Comparison of ENCODE assay signal across 8 mouse cellular contexts in genomic region chr19:6933436-6934194, GRCm38 (mm10). TPM values are rescaled to one million over a fixed set of nuclear protein-coding genes. Genes with fewer than 3 reads are reported as not detected.
DNase-seq lines count a peak whose midpoint lies in the region; ATAC-seq and TF ChIP-seq lines count a peak whose summit lies in the region.

No protein-coding gene starts in this region.

- peak overlapping the region; percentile 43 for H3K4me3 ChIP-seq in heart, embryonic 11.5 days (ENCODE audit: low read depth, low read length)
- peak overlapping the region; percentile 45 for H3K4me3 ChIP-seq in bone marrow macrophage, adult 2 months (ENCODE audit: insufficient read depth, low read length)
- H3K4me3 ChIP-seq in forebrain, embryonic 15.5 days, result peak overlapping the region; percentile 45
- peak overlapping the region; percentile 42 for H3K4me3 ChIP-seq in midbrain, embryonic 15.5 days

- no peak for DNase-seq in heart, adult 9 months (ENCODE audit: low spot score in 2 of 2)
- DNase-seq in kidney, postnatal 4 days, result peak; percentile 57 to 73
- no peak for DNase-seq in Muller cell, postnatal 12 days (ENCODE audit: inconsistent ontology term)

- peak overlapping the region; percentile 52 for H3K9ac ChIP-seq in heart, embryonic 11.5 days (ENCODE audit: low read depth, low read length)
- H3K9ac ChIP-seq in forebrain, embryonic 15.5 days (replicated peaks), result peak overlapping the region; percentile 52
- peak overlapping the region; percentile 41 for H3K9ac ChIP-seq in midbrain, embryonic 15.5 days

- H3K9me3 ChIP-seq in heart, embryonic 11.5 days (replicated peaks; ENCODE audit: control insufficient read depth, low read length), result no peaks in the 10 kb centered on the region
- no peaks in the 10 kb centered on the region for H3K9me3 ChIP-seq in forebrain, embryonic 15.5 days
- no peaks in the 10 kb centered on the region for H3K9me3 ChIP-seq in midbrain, embryonic 15.5 days

- peak overlapping the region; percentile 69 for H3K4me2 ChIP-seq in heart, embryonic 11.5 days
- peak overlapping the region; percentile 68 for H3K4me2 ChIP-seq in forebrain, embryonic 15.5 days (replicated peaks)
- H3K4me2 ChIP-seq in midbrain, embryonic 15.5 days, result peak overlapping the region; percentile 77

- no peak for ATAC-seq in heart, embryonic 11.5 days (replicated peaks; ENCODE audit: insufficient number of reproducible peaks, low FRiP score, low TSS enrichment)
- ATAC-seq in forebrain, embryonic 15.5 days (replicated peaks), result peak; percentile 57
- ATAC-seq in midbrain, embryonic 15.5 days (replicated peaks), result peak; percentile 69
- ATAC-seq in inflammation-experienced regulatory T-cells, adult 6 months, result no peak

- H3K4me1 ChIP-seq in heart, embryonic 11.5 days (ENCODE audit: control insufficient read depth, insufficient read depth, low read length), result peaks cover 8% of the 10 kb centered on the region
- H3K4me1 ChIP-seq in bone marrow macrophage, adult 2 months (ENCODE audit: control insufficient read depth, insufficient read depth, low read length), result no peaks in the 10 kb centered on the region
- H3K4me1 ChIP-seq in forebrain, embryonic 15.5 days, result peaks cover 21% of the 10 kb centered on the region
- peaks cover 22% of the 10 kb centered on the region for H3K4me1 ChIP-seq in midbrain, embryonic 15.5 days

- no peak for TF ChIP-seq POLR2A in bone marrow macrophage, adult 2 months (IDR thresholded peaks at IDR 0.05; ENCODE audit: borderline replicate concordance, low read depth, low read length)

- no peak for TF ChIP-seq CTCF in bone marrow macrophage, adult 2 months (IDR thresholded peaks at IDR 0.05; ENCODE audit: low read depth, low read length)

- 5% methylated on average over 58 of the region's 58 CpGs for WGBS in heart, embryonic 11.5 days (ENCODE audit: insufficient replicate concordance)
- 3% methylated on average over 56 of the region's 58 CpGs for WGBS in forebrain, embryonic 15.5 days
- WGBS in midbrain, embryonic 15.5 days, result 2% methylated on average over 58 of the region's 58 CpGs

- no peak overlapping the region for H3K27ac ChIP-seq in heart, embryonic 11.5 days (ENCODE audit: low read depth, low read length)
- no peak overlapping the region for H3K27ac ChIP-seq in bone marrow macrophage, adult 2 months (ENCODE audit: insufficient read depth, low read depth, low read length)
- H3K27ac ChIP-seq in forebrain, embryonic 15.5 days (replicated peaks), result no peak overlapping the region
- H3K27ac ChIP-seq in midbrain, embryonic 15.5 days, result no peak overlapping the region

- peaks cover 67% of the 10 kb centered on the region for H3K27me3 ChIP-seq in heart, embryonic 11.5 days (ENCODE audit: control insufficient read depth, insufficient read depth, low read length)
- H3K27me3 ChIP-seq in forebrain, embryonic 15.5 days, result peaks cover 72% of the 10 kb centered on the region
- H3K27me3 ChIP-seq in midbrain, embryonic 15.5 days (replicated peaks), result peaks cover 71% of the 10 kb centered on the region

- no peaks in the 10 kb centered on the region for H3K36me3 ChIP-seq in heart, embryonic 11.5 days (ENCODE audit: control insufficient read depth, insufficient read depth, low read length)
- H3K36me3 ChIP-seq in forebrain, embryonic 15.5 days, result no peaks in the 10 kb centered on the region
- no peaks in the 10 kb centered on the region for H3K36me3 ChIP-seq in midbrain, embryonic 15.5 days (replicated peaks)

RNA-seq across cellular contexts. Expression of gene Kcnk4, which starts 0.7 kb away (rescaled TPM):
- polyA plus RNA-seq in heart, embryonic 11.5 days (2014; fragmentation: Nextera tagmentation; extraction: Ambion mirVana), result 0.17 and 0.46 TPM in 2 replicates
- not detected in 2 replicates for polyA plus RNA-seq in bone marrow macrophage, adult 2 months (2012; ENCODE audit: insufficient read depth, insufficient read length, missing spikeins)
- polyA plus RNA-seq in forebrain, embryonic 15.5 days (2015; fragmentation: Nextera tagmentation; extraction: Ambion mirVana), result 1.4 and 1.8 TPM in 2 replicates
- polyA plus RNA-seq in midbrain, embryonic 15.5 days (2015; fragmentation: Nextera tagmentation; extraction: Ambion mirVana), result 4.7 and 5.0 TPM in 2 replicates
- not detected for polyA plus RNA-seq in inflammation-experienced regulatory T-cells, adult 6 months (2017; shearing (Covaris generic))

RNA-seq across cellular contexts. Expression of gene Bad, which starts 8.0 kb away (rescaled TPM):
- polyA plus RNA-seq in heart, embryonic 11.5 days (2014; fragmentation: Nextera tagmentation; extraction: Ambion mirVana), result 54.9 and 55.7 TPM in 2 replicates
- 36.2 and 38.5 TPM in 2 replicates for polyA plus RNA-seq in bone marrow macrophage, adult 2 months (2012; ENCODE audit: insufficient read depth, insufficient read length, missing spikeins)
- 83.7 and 83.8 TPM in 2 replicates for polyA plus RNA-seq in forebrain, embryonic 15.5 days (2015; fragmentation: Nextera tagmentation; extraction: Ambion mirVana)
- 93.9 and 96.1 TPM in 2 replicates for polyA plus RNA-seq in midbrain, embryonic 15.5 days (2015; fragmentation: Nextera tagmentation; extraction: Ambion mirVana)
- 10 to 100 TPM; 42.9 to 55.0 (median 47.6) TPM for polyA plus RNA-seq in inflammation-experienced regulatory T-cells, adult 6 months (2017; shearing (Covaris generic))

RNA-seq across cellular contexts. Expression of gene Catsperz, which starts 8.4 kb away (rescaled TPM):
- 1.9 and 3.9 TPM in 2 replicates for polyA plus RNA-seq in heart, embryonic 11.5 days (2014; fragmentation: Nextera tagmentation; extraction: Ambion mirVana)
- not detected in 2 replicates for polyA plus RNA-seq in bone marrow macrophage, adult 2 months (2012; ENCODE audit: insufficient read depth, insufficient read length, missing spikeins)
- 0.85 and 0.96 TPM in 2 replicates for polyA plus RNA-seq in forebrain, embryonic 15.5 days (2015; fragmentation: Nextera tagmentation; extraction: Ambion mirVana)
- polyA plus RNA-seq in midbrain, embryonic 15.5 days (2015; fragmentation: Nextera tagmentation; extraction: Ambion mirVana), result 1.1 and 1.3 TPM in 2 replicates
- under 1 TPM in 1 of 3 experiments, not detected in 2; 0.59 TPM for polyA plus RNA-seq in inflammation-experienced regulatory T-cells, adult 6 months (2017; shearing (Covaris generic))

RNA-seq across cellular contexts. Expression of gene Gpr137, which starts 8.7 kb away (rescaled TPM):
- polyA plus RNA-seq in heart, embryonic 11.5 days (2014; fragmentation: Nextera tagmentation; extraction: Ambion mirVana), result 22.4 and 23.7 TPM in 2 replicates
- polyA plus RNA-seq in bone marrow macrophage, adult 2 months (2012; ENCODE audit: insufficient read depth, insufficient read length, missing spikeins), result 31.6 and 36.4 TPM in 2 replicates
- 48.0 and 48.2 TPM in 2 replicates for polyA plus RNA-seq in forebrain, embryonic 15.5 days (2015; fragmentation: Nextera tagmentation; extraction: Ambion mirVana)
- 70.2 and 70.5 TPM in 2 replicates for polyA plus RNA-seq in midbrain, embryonic 15.5 days (2015; fragmentation: Nextera tagmentation; extraction: Ambion mirVana)
- 10 to 100 TPM in 1 of 3 experiments, 1 to 10 TPM in 2; 4.6 to 13.0 (median 9.1) TPM for polyA plus RNA-seq in inflammation-experienced regulatory T-cells, adult 6 months (2017; shearing (Covaris generic))

RNA-seq across cellular contexts. Expression of gene Esrra, which starts 12.0 kb away (rescaled TPM):
- 9.0 and 10.5 TPM in 2 replicates for polyA plus RNA-seq in heart, embryonic 11.5 days (2014; fragmentation: Nextera tagmentation; extraction: Ambion mirVana)
- polyA plus RNA-seq in bone marrow macrophage, adult 2 months (2012; ENCODE audit: insufficient read depth, insufficient read length, missing spikeins), result 35.3 and 41.6 TPM in 2 replicates
- polyA plus RNA-seq in forebrain, embryonic 15.5 days (2015; fragmentation: Nextera tagmentation; extraction: Ambion mirVana), result 20.3 and 21.2 TPM in 2 replicates
- 16.2 and 18.9 TPM in 2 replicates for polyA plus RNA-seq in midbrain, embryonic 15.5 days (2015; fragmentation: Nextera tagmentation; extraction: Ambion mirVana)
- polyA plus RNA-seq in inflammation-experienced regulatory T-cells, adult 6 months (2017; shearing (Covaris generic)), result 1 to 10 TPM; 2.3 to 4.4 (median 4.2) TPM

Comparison
In these comparisons a context has a peak if more than half of its experiments do, and no peak if none do; other contexts are left out.
1. ATAC-seq: peak in forebrain, embryonic 15.5 days (single experiment) and midbrain, embryonic 15.5 days (single experiment); none in heart, embryonic 11.5 days (single experiment) and inflammation-experienced regulatory T-cells, adult 6 months (single experiment).
2. DNase-seq: peak in kidney, postnatal 4 days (2 of 2); none in heart, adult 9 months (0 of 2) and Muller cell, postnatal 12 days (single experiment).
3. Peak in every context shown above with its lines, with median percentiles within 50 percentile points of each other: H3K4me2 ChIP-seq, H3K4me3 ChIP-seq and H3K9ac ChIP-seq.